Mouse (Mus musculus) CH12.LX (cell line): ENCODE results near the gene Gsto1. TPM values are rescaled to one million over a fixed set of nuclear protein-coding genes. Genes with fewer than 3 reads are reported as not detected.

Experiments used
- DNase-seq: peaks from one replicate; pipeline ENCODE4 v3.0.0-alpha.2; 2013; ENCODE audit errors: extremely low read depth
- H3K27ac ChIP-seq: 2 replicates; pipeline ENCODE4 v1.5.1; 2012; ENCODE audit warnings: low read depth, mild to moderate bottlenecking, control low read depth, moderate library complexity; ENCODE audit not compliant: insufficient read depth
- H3K27me3 ChIP-seq: replicated peaks from 2 replicates; pipeline ENCODE3; 2012; ENCODE audit warnings: inconsistent platforms
- H3K36me3 ChIP-seq, 2 experiments: replicated peaks in 1 of 2; 2 replicates each; pipeline versions ENCODE3 to v1.6.1; 2012; ENCODE audit warnings: inconsistent platforms in 1 of 2, low read length in 1 of 2, mild to moderate bottlenecking in 1 of 2, mixed read lengths in 1 of 2, moderate library complexity in 1 of 2; ENCODE audit not compliant: control insufficient read depth in 1 of 2, insufficient read depth in 1 of 2
- H3K4me1 ChIP-seq, 2 experiments: 2 replicates each; pipeline ENCODE4 v1.6.1; 2012; ENCODE audit warnings: inconsistent platforms in 1 of 2, moderate library complexity in 1 of 2; ENCODE audit not compliant: insufficient read depth in 2 of 2, control insufficient read depth in 1 of 2
- H3K4me2 ChIP-seq: 2 replicates; pipeline ENCODE4 v1.6.1; 2012; ENCODE audit warnings: low read depth, mild to moderate bottlenecking, control low read depth; ENCODE audit not compliant: poor library complexity, insufficient read depth, severe bottlenecking
- H3K4me3 ChIP-seq, 3 experiments: fragments of 150-350 bp in 1 of 3; sonication (generic) in 1 of 3; replicated peaks in 1 of 3; 2 replicates each; pipeline versions ENCODE3 to v1.5.1; 2011 to 2012; ENCODE audit warnings: low read depth in 2 of 3, low read length in 2 of 3, mild to moderate bottlenecking in 2 of 3, moderate library complexity in 2 of 3, control low read depth in 1 of 3, improper control_type of control experiment in 1 of 3, inconsistent platforms in 1 of 3, mixed read lengths in 1 of 3; ENCODE audit not compliant: poor library complexity in 1 of 3
- H3K79me2 ChIP-seq: replicated peaks from 2 replicates; pipeline ENCODE4 v1.6.1; 2012; ENCODE audit warnings: mild to moderate bottlenecking, moderate library complexity; ENCODE audit not compliant: control insufficient read depth, poor library complexity, insufficient read depth, severe bottlenecking; ENCODE audit errors: extremely low read depth
- H3K9ac ChIP-seq: 2 replicates; pipeline ENCODE4 v1.6.1; 2012; ENCODE audit warnings: low read depth, mild to moderate bottlenecking, control low read depth, moderate library complexity; ENCODE audit not compliant: insufficient read depth
- H3K9me3 ChIP-seq: replicated peaks from 2 replicates; pipeline ENCODE3; 2012; ENCODE audit warnings: low read length, inconsistent platforms, mixed read lengths
- CHD2 ChIP-seq: IDR thresholded peaks from 2 replicates; pipeline ENCODE4 v1.6.1; 2011; ENCODE audit warnings: low read length, improper control_type of control experiment
- CTCF ChIP-seq, 2 experiments: IDR thresholded peaks in 1 of 2; conservative IDR thresholded peaks in 1 of 2; 2 replicates each; pipeline ENCODE4 v1.5.1; 2011 to 2012; ENCODE audit warnings: low read depth in 2 of 2, low read length in 2 of 2, improper control_type of control experiment in 1 of 2, inconsistent platforms in 1 of 2, mild to moderate bottlenecking in 1 of 2, moderate library complexity in 1 of 2
- GABPA ChIP-seq: IDR thresholded peaks from 2 replicates; pipeline ENCODE4 v1.6.1; 2012; ENCODE audit warnings: low read depth, low read length, improper control_type of control experiment, inconsistent platforms; ENCODE audit not compliant: insufficient replicate concordance
- KAT2A ChIP-seq: IDR thresholded peaks from 2 replicates; pipeline ENCODE4 v1.6.1; 2012; ENCODE audit warnings: low read length, improper control_type of control experiment, inconsistent platforms; ENCODE audit not compliant: insufficient replicate concordance
- MEF2A ChIP-seq: IDR thresholded peaks from 2 replicates; pipeline ENCODE4 v1.6.1; 2014; ENCODE audit warnings: low read depth, mild to moderate bottlenecking, inconsistent platforms, low read length, improper control_type of control experiment, borderline replicate concordance
- MYC ChIP-seq: IDR thresholded peaks from 2 replicates; pipeline ENCODE4 v1.6.1; 2011; ENCODE audit warnings: low read depth, mild to moderate bottlenecking, improper control_type of control experiment, low read length
- NELFE ChIP-seq: IDR thresholded peaks from 2 replicates; pipeline ENCODE4 v1.6.1; 2011; ENCODE audit warnings: low read depth, low read length, improper control_type of control experiment
- PAX5 ChIP-seq: IDR thresholded peaks from 2 replicates; pipeline ENCODE4 v1.6.1; 2012; ENCODE audit warnings: low read length, inconsistent platforms, mixed read lengths
- POLR2AphosphoS2 ChIP-seq: IDR thresholded peaks from 2 replicates; pipeline ENCODE4 v1.6.1; 2011; ENCODE audit warnings: low read depth, low read length, improper control_type of control experiment
- RAD21 ChIP-seq: IDR thresholded peaks from 2 replicates; pipeline ENCODE4 v1.6.1; 2011; ENCODE audit warnings: low read depth, mild to moderate bottlenecking, low read length, improper control_type of control experiment, moderate library complexity
- SMC3 ChIP-seq: IDR thresholded peaks from 2 replicates; pipeline ENCODE4 v1.6.1; 2011; ENCODE audit warnings: low read depth, low read length, improper control_type of control experiment
- TBP ChIP-seq: conservative IDR thresholded peaks from 2 replicates; pipeline ENCODE4 v1.6.1; 2011; ENCODE audit warnings: low read depth, low read length, improper control_type of control experiment
- TCF12 ChIP-seq: IDR thresholded peaks from 2 replicates; pipeline ENCODE4 v1.6.1; 2014; ENCODE audit warnings: low read depth, mild to moderate bottlenecking, inconsistent platforms, low read length, improper control_type of control experiment
- USF1 ChIP-seq: IDR thresholded peaks from 2 replicates; pipeline ENCODE4 v1.6.1; 2014; ENCODE audit warnings: low read depth, mild to moderate bottlenecking, inconsistent platforms, low read length, improper control_type of control experiment
- dilution Hi-C: fragments of 300-500 bp; cut with MboI; formaldehyde crosslinking; loops from 2 replicates; pipeline ENCODE4 v1.14.3; 2020; ENCODE audit warnings: low sequenced_read_pairs; ENCODE audit not compliant: extremely low pct_unique_long_range_greater_than_20kb, extremely low pct_ligation_motif_present
- in situ Hi-C: fragments of 300-500 bp; cut with MboI; formaldehyde crosslinking; loops from 3 replicates; pipeline ENCODE4 v1.14.3; 2019; ENCODE audit warnings: low sequenced_read_pairs, low pct_ligation_motif_present, low pct_unique_long_range_greater_than_20kb, mixed read lengths
- polyA plus RNA-seq: library from polyadenylated mRNA; unstranded; fragments of >175 nt; gene quantifications from 2 replicates; pipeline ENCODE4 v1.2.1, GENCODE M21; 2012; ENCODE audit warnings: low read depth; ENCODE audit not compliant: insufficient read length
- total RNA-seq, 2 experiments: library from RNA; depleted of rRNA; stranded (reverse); fragments of 300-350 nt in 1 of 2; fragments of >200 nt in 1 of 2; gene quantifications; 2 replicates each; pipeline ENCODE4 v1.2.3; 2012 to 2014

The Gsto1 gene
- total and polyA plus RNA-seq, 3 experiments: 86.5 to 113 (median 111) TPM

DNA sequence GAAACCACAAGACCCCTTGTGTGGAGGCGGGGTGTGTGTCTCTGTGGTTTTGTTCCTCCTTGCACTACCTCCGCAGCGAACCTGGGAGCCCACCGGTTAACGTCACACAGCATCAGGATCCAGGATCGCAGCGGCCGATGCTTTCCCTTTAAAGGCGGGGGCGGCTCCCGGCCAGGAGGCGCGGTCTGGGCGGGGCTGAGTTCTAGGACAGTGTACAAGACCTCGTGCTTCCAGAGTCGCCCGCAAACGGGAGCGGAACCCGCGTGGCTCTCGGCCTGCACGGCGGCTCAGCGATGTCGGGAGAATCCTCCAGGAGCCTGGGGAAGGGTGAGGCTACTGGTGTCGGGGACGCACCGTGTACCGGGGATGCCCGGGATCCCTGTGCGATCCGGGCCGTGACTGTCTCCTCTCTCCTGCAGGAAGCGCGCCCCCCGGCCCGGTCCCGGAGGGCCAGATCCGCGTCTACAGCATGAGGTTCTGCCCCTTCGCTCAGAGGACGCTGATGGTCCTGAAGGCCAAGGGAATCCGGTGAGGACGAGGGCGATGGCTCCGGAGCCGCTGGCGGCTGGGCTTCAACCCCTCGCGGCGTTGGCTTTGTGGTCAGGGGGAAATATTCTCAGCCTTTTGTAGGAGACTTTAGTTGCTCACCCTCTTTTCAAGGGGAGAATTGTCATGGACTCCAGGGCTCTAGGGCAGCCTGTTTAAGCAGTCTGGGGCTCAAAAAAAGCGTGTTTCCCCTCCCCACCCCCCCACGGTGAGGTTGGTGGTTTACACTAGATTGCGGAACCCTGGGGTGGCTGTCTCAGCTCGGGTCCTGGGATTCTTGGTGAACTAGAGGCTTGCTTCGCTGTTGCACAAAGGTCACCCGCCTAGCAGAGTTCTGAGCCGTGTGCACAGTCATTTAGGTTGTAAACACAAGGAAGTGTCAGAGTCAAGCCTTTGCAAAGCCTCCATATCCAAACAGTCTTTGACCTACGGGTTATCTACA, at the start of gene Gsto1 (continued):
- TF ChIP-seq TBP: peak; percentile 78

DNA sequence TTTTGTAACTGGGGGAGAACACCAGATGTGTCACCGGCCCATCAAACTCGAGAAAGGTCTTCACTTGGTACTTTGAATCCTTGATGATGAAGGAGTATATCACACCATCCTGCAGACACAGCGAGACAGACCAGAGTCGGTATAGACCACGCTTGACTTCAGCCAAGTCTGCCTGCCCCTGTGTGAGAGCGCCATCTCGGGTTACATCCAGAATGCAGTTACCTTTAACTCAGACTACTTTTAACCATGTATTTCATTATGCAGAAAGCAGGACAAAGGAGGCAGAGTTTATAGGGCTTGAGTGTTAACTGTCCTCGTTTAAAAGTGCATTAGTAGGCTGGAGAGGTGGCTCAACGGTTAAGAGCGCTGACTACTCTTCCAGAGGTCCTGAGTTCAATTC, 42.7 kb upstream of the Gsto1 start:
- Histone ChIP-seq H3K9ac (no peak overlapping the region), H3K4me2 (no peak overlapping the region), H3K36me3 (no peaks in the 10 kb centered on the region), H3K27me3 (no peaks in the 10 kb centered on the region), H3K27ac (no peak overlapping the region), H3K9me3 (no peaks in the 10 kb centered on the region), H3K4me1 (no peaks in the 10 kb centered on the region; a peak in 1 of 4 replicates), H3K4me3 (no peak overlapping the region), H3K79me2 (no peaks in the 10 kb centered on the region)
- no peak for DNase-seq
- in situ Hi-C loops: no loop called here
- dilution Hi-C loops: no loop called here
- TF ChIP-seq CTCF (conservative IDR thresholded peaks at IDR 0.05 in 1 of 2, IDR thresholded peaks at IDR 0.05 in 1 of 2; ENCODE audit: low read depth in 2 of 2, low read length in 2 of 2) (peak in 1 of 2 experiments; percentile 37; a peak in 2 of 4 replicates), NELFE (no peak), MYC (no peak), SMC3 (peak; percentile 17; the same call in 1 of the 2 replicates), RAD21 (peak; percentile 41), TCF12 (no peak)

DNA sequence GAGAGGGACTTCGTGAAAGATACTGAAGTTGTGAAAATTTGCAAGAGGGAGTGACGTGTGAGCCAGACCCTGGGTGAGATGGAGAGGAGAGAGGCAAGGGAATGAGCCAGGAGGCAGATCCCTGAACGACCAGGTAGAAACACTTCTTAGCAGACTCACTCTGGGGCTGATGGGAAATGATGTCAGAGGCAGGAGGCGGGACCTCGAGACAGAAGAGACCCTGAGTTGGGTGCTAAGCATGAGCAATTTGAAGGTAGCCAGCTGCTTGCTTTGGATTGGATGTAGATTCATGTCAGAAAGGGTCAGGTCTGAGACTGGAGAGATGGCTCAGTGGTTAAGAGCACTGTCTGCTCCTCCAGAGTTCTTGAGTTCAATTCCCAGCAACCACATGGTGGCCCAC, 40.0 kb upstream of the Gsto1 start:
- Histone ChIP-seq H3K9ac (no peak overlapping the region), H3K4me1 (no peaks in the 10 kb centered on the region; a peak in 1 of 4 replicates), H3K36me3 (no peaks in the 10 kb centered on the region), H3K4me2 (no peak overlapping the region), H3K27me3 (no peaks in the 10 kb centered on the region), H3K4me3 (no peak overlapping the region), H3K27ac (no peak overlapping the region), H3K79me2 (no peaks in the 10 kb centered on the region), H3K9me3 (no peaks in the 10 kb centered on the region)
- no peak for DNase-seq
- no peak for TF ChIP-seq PAX5
- TF ChIP-seq KAT2A: no peak
- TF ChIP-seq USF1: no peak
- no peak for TF ChIP-seq MEF2A
- TF ChIP-seq POLR2AphosphoS2: no peak
- no peak for TF ChIP-seq CHD2
- TF ChIP-seq GABPA: no peak
- dilution Hi-C loops: no loop called here
- in situ Hi-C loops: no loop called here
